Mouse (Mus musculus) cerebellum, adult 2 months (tissue): ENCODE results near the gene Dcaf5.
A peak's percentile ranks its signal among the peaks of the same experiment; 100 is the strongest.

Experiments
- CTCF ChIP-seq: fragments of 200-500 bp; IDR thresholded peaks from 2 replicates; pipeline ENCODE4 v1.5.1; 2011; ENCODE audit warnings: low read depth, mild to moderate bottlenecking, control low read depth, low read length, moderate library complexity, borderline replicate concordance; ENCODE audit not compliant: insufficient read depth
- POLR2A ChIP-seq: fragments of 200-500 bp; IDR thresholded peaks from 2 replicates; pipeline ENCODE4 v1.6.1; 2011; ENCODE audit warnings: low read length, control low read depth, borderline replicate concordance; ENCODE audit not compliant: insufficient read depth

GRCm38 (mm10) chr12:80440957-80441356 lies 4.6 kb upstream of the Dcaf5 start:
- 0 out of 2 replicates have a peak, but pooled peaks have one; percentile 11 for TF ChIP-seq CTCF
- no peak for TF ChIP-seq POLR2A
